Mouse (Mus musculus): ENCODE data around the gene Gprc5b. TPM values are rescaled to one million over a fixed set of nuclear protein-coding genes. Genes with fewer than 3 reads are reported as not detected.

Gene Gprc5b
- polyA plus RNA-seq, 1 experiment from 2014 or later = 4.9 TPM

DNA sequence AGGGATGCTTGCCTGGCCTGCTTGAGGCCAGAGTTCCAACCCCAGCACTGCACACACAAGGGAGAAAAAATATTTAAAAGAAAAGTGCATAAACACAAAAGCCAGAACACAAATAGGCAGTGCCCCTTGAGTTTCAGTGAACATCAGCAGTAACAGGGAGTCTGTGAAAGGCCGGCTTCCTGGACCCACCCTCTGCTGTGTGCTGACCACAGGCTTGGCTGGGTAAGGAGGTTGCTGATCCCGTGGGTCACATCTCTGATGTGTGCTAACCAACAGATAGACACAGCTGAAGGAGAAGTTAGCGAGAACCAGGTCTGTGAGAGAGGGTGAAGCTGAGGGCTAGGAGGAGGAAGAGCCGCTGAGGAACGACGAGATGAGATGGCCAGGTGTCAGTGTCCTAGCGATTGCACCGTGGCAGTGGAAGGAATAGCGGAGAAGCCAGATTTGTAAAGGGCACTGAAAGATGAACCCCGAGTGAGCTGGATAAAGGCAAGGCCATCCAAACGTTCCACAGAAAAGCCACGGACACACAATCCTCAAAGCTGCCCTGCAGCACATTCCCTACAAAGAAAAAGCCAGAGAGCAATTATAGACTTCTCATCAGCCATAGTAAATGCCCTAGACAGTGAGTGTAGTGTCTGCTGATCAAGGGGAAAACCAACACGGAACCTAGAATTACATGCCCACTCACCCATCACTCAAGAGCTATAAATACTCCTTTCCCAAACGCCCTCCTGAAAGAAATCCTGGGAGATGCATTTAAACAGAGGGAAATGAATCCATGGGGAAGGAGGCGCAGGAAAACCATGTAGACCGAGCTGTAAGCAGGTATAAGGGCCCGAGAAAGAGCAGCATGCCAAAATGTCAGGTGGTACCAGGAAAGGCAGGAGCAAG, 63.3 kb downstream of the Gprc5b start:
- Histone ChIP-seq H3K27me3 (ENCODE audit: control insufficient read depth, insufficient read depth, low read length) (no peaks in the 10 kb centered on the region), H3K36me3 (ENCODE audit: control insufficient read depth, insufficient read depth, low read length) (no peaks in the 10 kb centered on the region), H3K9ac (replicated peaks; ENCODE audit: low read depth, low read length) (no peak overlapping the region), H3K9me3 (ENCODE audit: control insufficient read depth, low read length) (no peaks in the 10 kb centered on the region), H3K27ac (ENCODE audit: low read depth, low read length) (no peak overlapping the region), H3K4me1 (ENCODE audit: control insufficient read depth, insufficient read depth, low read length) (no peaks in the 10 kb centered on the region), H3K4me2 (ENCODE audit: low read depth, low read length) (no peak overlapping the region), H3K4me3 (ENCODE audit: low read depth, low read length) (no peak overlapping the region)
- no peak for ATAC-seq (ENCODE audit: low read depth)
- 74% methylated on average over 17 of the region's 17 CpGs for WGBS

DNA sequence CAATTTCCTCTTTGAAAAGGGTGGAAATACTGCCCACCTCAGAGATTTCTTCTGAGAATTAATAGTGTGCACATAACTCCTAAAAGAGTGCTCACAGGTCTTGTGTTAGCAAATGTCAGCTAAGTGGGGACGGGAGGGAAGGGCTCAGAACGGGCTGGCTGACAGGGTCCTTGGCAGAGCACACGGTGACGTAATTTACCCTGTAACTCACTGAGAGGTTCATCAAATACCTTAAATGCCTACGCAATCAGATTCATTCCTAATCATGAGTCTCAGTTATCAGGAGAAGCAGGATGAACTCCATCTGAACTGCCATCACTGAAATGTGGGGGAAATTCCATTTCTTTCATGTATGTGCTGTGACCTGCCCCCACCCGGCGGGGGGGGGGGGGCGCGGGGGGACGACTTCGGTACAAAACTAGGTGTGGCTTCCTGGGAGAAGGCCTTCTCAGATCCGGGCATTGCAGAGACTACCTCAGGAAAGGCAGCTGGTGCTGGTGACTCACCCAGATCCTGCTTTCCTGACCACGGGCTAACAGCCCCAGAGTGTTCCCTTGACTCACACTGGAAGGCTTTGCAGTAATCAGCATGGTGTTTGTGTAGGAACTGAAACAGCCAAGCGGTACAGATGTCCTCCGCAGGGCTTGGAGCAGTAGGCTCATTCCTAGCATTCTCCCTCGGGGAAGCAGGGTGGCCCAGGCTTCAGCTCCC, 65.3 kb downstream of the Gprc5b start:
- WGBS = 34% methylated on average over 16 of the region's 16 CpGs
- H3K4me2 ChIP-seq (ENCODE audit: low read depth, low read length) = no peak overlapping the region
- H3K4me3 ChIP-seq (ENCODE audit: low read depth, low read length) = no peak overlapping the region
- no peak for ATAC-seq (ENCODE audit: low read depth)
- no peaks in the 10 kb centered on the region for H3K27me3 ChIP-seq (ENCODE audit: control insufficient read depth, insufficient read depth, low read length)
- H3K4me1 ChIP-seq (ENCODE audit: control insufficient read depth, insufficient read depth, low read length) = no peaks in the 10 kb centered on the region
- no peaks in the 10 kb centered on the region for H3K36me3 ChIP-seq (ENCODE audit: control insufficient read depth, insufficient read depth, low read length)
- H3K9me3 ChIP-seq (ENCODE audit: control insufficient read depth, low read length) = no peaks in the 10 kb centered on the region
- no peak overlapping the region for H3K9ac ChIP-seq (replicated peaks; ENCODE audit: low read depth, low read length)
- no peak overlapping the region for H3K27ac ChIP-seq (ENCODE audit: low read depth, low read length)

DNA sequence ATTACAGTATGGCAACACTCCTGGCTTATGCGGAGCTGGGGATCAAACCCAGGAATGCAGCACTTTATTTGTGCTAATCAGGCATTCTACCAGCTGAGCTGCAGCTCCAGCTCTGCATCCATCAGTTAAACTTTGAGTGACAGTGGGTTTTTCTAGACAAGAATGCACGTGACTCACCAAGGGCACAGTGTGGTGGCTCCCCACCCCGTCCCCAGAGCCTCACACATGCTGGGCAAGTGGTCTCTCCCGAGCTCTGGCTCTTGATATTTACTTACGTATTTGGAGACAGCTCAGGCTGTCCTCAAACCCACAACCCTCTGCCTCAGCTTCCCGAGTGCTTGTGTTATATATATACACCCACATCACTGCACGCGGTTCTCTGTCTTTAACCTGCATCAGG, 66.1 kb downstream of the Gprc5b start:
- Histone ChIP-seq H3K9me3 (ENCODE audit: control insufficient read depth, low read length) (no peaks in the 10 kb centered on the region), H3K4me1 (ENCODE audit: control insufficient read depth, insufficient read depth, low read length) (no peaks in the 10 kb centered on the region), H3K9ac (replicated peaks; ENCODE audit: low read depth, low read length) (no peak overlapping the region), H3K27me3 (ENCODE audit: control insufficient read depth, insufficient read depth, low read length) (no peaks in the 10 kb centered on the region), H3K4me3 (ENCODE audit: low read depth, low read length) (no peak overlapping the region), H3K36me3 (ENCODE audit: control insufficient read depth, insufficient read depth, low read length) (no peaks in the 10 kb centered on the region), H3K4me2 (ENCODE audit: low read depth, low read length) (no peak overlapping the region), H3K27ac (ENCODE audit: low read depth, low read length) (no peak overlapping the region)
- no peak for ATAC-seq (ENCODE audit: low read depth)
- 69% methylated on average over 8 of the region's 8 CpGs for WGBS

DNA sequence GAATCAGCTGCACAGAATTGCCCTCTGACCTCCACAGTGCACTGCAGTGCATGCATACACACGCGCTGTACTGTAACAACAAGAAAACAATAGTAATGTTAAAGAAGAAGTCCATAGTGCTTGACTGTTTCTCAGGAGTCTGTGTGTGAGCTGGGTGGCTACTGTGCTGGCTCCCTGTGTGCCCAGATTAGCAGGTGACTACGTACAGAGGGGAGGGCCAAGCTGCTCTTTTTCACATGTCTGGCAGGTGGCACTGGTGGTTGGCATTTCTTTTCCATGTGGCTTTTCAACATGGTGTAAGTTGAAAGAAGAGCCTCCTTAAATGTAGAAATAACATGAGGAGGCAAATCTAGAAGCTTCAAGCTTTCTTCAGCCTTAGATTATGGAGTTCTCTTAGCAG, 66.7 kb downstream of the Gprc5b start:
- Histone ChIP-seq H3K36me3 (ENCODE audit: control insufficient read depth, insufficient read depth, low read length) (no peaks in the 10 kb centered on the region), H3K4me3 (ENCODE audit: low read depth, low read length) (no peak overlapping the region), H3K4me1 (ENCODE audit: control insufficient read depth, insufficient read depth, low read length) (no peaks in the 10 kb centered on the region), H3K27me3 (ENCODE audit: control insufficient read depth, insufficient read depth, low read length) (no peaks in the 10 kb centered on the region), H3K4me2 (ENCODE audit: low read depth, low read length) (no peak overlapping the region), H3K9ac (replicated peaks; ENCODE audit: low read depth, low read length) (no peak overlapping the region), H3K9me3 (ENCODE audit: control insufficient read depth, low read length) (no peaks in the 10 kb centered on the region), H3K27ac (ENCODE audit: low read depth, low read length) (no peak overlapping the region)
- WGBS = 94% methylated on average over 3 of the region's 3 CpGs
- ATAC-seq (ENCODE audit: low read depth) = no peak

DNA sequence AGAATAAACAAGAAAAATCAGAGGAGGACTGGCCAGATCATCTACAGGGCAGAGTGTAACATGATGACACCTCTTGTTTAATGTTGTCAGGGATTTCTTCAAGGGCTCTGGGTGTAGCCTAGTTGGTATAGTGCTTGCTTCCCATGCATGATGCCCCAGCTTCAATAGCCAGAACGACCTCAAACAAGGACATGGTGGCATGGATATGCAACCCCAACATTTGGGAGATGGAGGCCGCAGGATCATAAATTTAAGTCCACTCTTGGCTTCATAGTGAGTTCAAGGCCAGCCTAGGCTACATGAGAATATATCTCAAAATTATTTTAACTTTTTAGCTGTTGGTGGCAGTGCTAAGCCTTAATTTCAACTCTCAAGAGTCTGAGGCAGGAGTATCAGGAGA, 67.7 kb downstream of the Gprc5b start:
- Histone ChIP-seq H3K4me2 (ENCODE audit: low read depth, low read length) (no peak overlapping the region), H3K4me3 (ENCODE audit: low read depth, low read length) (no peak overlapping the region), H3K9me3 (ENCODE audit: control insufficient read depth, low read length) (no peaks in the 10 kb centered on the region), H3K27me3 (ENCODE audit: control insufficient read depth, insufficient read depth, low read length) (no peaks in the 10 kb centered on the region), H3K9ac (replicated peaks; ENCODE audit: low read depth, low read length) (no peak overlapping the region), H3K4me1 (ENCODE audit: control insufficient read depth, insufficient read depth, low read length) (no peaks in the 10 kb centered on the region), H3K27ac (ENCODE audit: low read depth, low read length) (no peak overlapping the region), H3K36me3 (ENCODE audit: control insufficient read depth, insufficient read depth, low read length) (no peaks in the 10 kb centered on the region)
- WGBS = 96% methylated on average over 2 of the region's 2 CpGs
- ATAC-seq (ENCODE audit: low read depth) = no peak

DNA sequence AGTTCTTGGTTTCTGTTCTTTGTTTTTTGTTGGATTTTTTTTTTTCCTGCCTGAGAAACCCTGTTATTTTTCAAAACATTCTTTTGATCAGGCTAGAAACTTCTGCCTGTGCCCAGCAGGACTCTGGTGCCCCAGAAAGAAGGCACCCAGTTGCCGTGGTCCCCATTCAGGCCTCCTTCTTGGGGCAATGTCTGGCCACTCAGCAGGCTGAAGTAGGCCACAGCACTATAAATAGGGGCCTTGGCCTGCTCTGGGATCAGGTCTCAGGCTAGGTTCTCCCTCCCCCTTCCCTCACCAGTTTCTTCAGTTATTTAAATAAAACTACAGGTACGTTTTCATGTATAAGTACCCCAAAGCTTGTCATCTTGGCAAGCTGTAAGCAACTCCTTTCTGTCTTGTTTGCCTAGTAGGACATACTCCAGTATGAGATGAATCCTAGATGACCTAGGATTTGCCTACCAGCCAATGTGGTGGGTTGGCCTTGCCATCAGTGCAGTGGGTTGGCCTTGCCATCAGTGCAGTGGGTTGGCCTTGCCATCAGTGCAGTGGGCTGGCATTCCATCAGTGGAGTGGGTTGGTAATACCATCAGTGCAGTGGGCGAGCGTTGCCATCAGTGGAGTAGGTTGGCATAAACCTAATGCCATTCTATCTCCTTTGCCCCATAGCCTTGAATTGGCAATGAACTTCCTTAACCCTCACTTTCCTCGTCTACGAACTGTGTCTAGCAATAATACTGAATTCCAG, 68.3 kb downstream of the Gprc5b start:
- no peak overlapping the region for H3K4me2 ChIP-seq (ENCODE audit: low read depth, low read length)
- 82% methylated on average over 6 of the region's 6 CpGs for WGBS
- H3K9me3 ChIP-seq (ENCODE audit: control insufficient read depth, low read length) = no peaks in the 10 kb centered on the region
- no peak for ATAC-seq (ENCODE audit: low read depth)
- no peaks in the 10 kb centered on the region for H3K4me1 ChIP-seq (ENCODE audit: control insufficient read depth, insufficient read depth, low read length)
- H3K27ac ChIP-seq (ENCODE audit: low read depth, low read length) = no peak overlapping the region
- no peaks in the 10 kb centered on the region for H3K36me3 ChIP-seq (ENCODE audit: control insufficient read depth, insufficient read depth, low read length)
- H3K4me3 ChIP-seq (ENCODE audit: low read depth, low read length) = no peak overlapping the region
- no peaks in the 10 kb centered on the region for H3K27me3 ChIP-seq (ENCODE audit: control insufficient read depth, insufficient read depth, low read length)
- no peak overlapping the region for H3K9ac ChIP-seq (replicated peaks; ENCODE audit: low read depth, low read length)

DNA sequence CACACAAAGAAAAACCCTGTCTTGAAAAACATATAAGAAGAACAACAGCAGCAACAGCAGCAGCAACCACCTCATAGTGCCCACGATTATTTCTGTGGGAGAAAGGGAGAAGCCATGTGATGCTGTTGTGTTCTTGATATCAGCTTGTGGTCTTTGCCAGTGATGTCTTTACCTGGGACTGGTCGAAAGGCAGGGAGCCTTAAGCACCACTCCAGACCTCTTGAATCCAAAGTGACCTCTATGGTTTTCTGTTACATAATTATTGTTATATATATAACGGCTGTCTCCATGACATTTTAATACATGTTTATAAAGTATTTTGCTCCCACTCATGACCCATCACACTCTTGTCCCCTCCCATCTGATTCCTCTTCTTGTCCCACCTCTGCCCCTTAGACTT, 69.5 kb downstream of the Gprc5b start:
- H3K9ac ChIP-seq (replicated peaks; ENCODE audit: low read depth, low read length) = no peak overlapping the region
- WGBS = 88% methylated on average over 3 of the region's 3 CpGs
- no peak for ATAC-seq (ENCODE audit: low read depth)

DNA sequence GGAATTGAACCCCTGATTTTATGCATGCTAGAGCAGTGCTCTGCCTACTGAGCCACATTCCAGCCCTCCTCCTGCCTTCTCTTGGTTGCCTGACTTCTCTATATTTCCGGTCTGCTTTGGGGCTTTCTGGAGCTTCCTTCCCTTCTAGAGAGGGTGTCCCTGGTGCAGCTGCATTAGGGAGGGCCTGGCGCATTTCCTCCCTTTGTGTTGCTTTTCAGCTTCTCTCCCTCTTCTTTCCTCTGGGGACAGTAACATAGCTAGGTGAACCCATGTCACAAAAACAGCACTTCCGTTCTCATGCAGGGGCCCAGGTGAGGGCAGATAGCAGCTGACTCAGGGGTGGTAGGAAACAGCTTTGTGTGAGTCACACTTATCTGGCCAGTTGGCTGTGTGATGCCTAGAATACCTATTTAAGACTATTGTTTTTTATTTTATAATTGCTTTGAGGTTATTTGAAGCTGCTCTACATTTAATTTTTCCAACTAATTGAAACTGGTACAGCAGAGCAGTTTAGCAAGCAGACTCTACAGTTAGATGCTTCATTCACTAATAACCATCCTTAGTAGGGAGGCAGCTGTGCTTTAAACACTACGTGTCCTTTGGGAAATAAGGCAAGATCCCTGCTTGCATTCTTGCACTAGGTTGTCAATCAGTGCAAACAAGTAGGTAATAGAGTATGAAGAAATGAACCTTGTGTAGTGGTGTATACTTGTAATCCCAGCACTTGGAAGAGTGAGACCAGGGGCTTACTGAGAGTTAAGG, 72.4 kb downstream of the Gprc5b start:
- Histone ChIP-seq H3K27me3 (ENCODE audit: control insufficient read depth, insufficient read depth, low read length) (no peaks in the 10 kb centered on the region), H3K9ac (replicated peaks; ENCODE audit: low read depth, low read length) (no peak overlapping the region), H3K9me3 (ENCODE audit: control insufficient read depth, low read length) (no peaks in the 10 kb centered on the region), H3K4me2 (ENCODE audit: low read depth, low read length) (no peak overlapping the region), H3K4me1 (ENCODE audit: control insufficient read depth, insufficient read depth, low read length) (no peaks in the 10 kb centered on the region), H3K36me3 (ENCODE audit: control insufficient read depth, insufficient read depth, low read length) (no peaks in the 10 kb centered on the region), H3K4me3 (ENCODE audit: low read depth, low read length) (no peak overlapping the region), H3K27ac (ENCODE audit: low read depth, low read length) (no peak overlapping the region)
- no peak for ATAC-seq (ENCODE audit: low read depth)
- 68% methylated on average over 4 of the region's 4 CpGs for WGBS

More for the DNA sequence above, 69.5 kb downstream of the Gprc5b start:
- H3K36me3 ChIP-seq (ENCODE audit: control insufficient read depth, insufficient read depth, low read length) = no peaks in the 10 kb centered on the region
- H3K4me2 ChIP-seq (ENCODE audit: low read depth, low read length) = no peak overlapping the region
- no peak overlapping the region for H3K4me3 ChIP-seq (ENCODE audit: low read depth, low read length)
- no peaks in the 10 kb centered on the region for H3K4me1 ChIP-seq (ENCODE audit: control insufficient read depth, insufficient read depth, low read length)
- H3K27ac ChIP-seq (ENCODE audit: low read depth, low read length) = no peak overlapping the region
- no peaks in the 10 kb centered on the region for H3K9me3 ChIP-seq (ENCODE audit: control insufficient read depth, low read length)
- no peaks in the 10 kb centered on the region for H3K27me3 ChIP-seq (ENCODE audit: control insufficient read depth, insufficient read depth, low read length)
